Mouse (Mus musculus): Measurements from ENCODE around the gene Lrmda.

Gene Lrmda

GRCm38 (mm10) chr14:22600166-22600565, 580.7 kb downstream of the Lrmda start:
- no peak for DNase-seq

GRCm38 (mm10) chr14:22602308-22602707, 582.8 kb downstream of the Lrmda start:
- DNase-seq = no peak

GRCm38 (mm10) chr14:22608599-22608998, 589.1 kb downstream of the Lrmda start:
- DNase-seq = no peak

- DNase-seq = no peak
Measured at GRCm38 (mm10) chr14:22609261-22610245, 590.0 kb downstream of the Lrmda start.

- DNase-seq = no peak
Measured at GRCm38 (mm10) chr14:22611011-22611410, 591.5 kb downstream of the Lrmda start.

GRCm38 (mm10) chr14:22620191-22620590, 600.7 kb downstream of the Lrmda start:
- no peak for DNase-seq

- DNase-seq = no peak
Measured at GRCm38 (mm10) chr14:22621941-22622340, 602.4 kb downstream of the Lrmda start.

- DNase-seq = no peak
Measured at GRCm38 (mm10) chr14:22627105-22627829, 607.8 kb downstream of the Lrmda start.

- no peak for DNase-seq
Measured at GRCm38 (mm10) chr14:22630361-22630867, 610.9 kb downstream of the Lrmda start.

GRCm38 (mm10) chr14:22633612-22634011, 614.1 kb downstream of the Lrmda start:
- no peak for DNase-seq

GRCm38 (mm10) chr14:22643494-22643893, 624.0 kb downstream of the Lrmda start:
- no peak for DNase-seq

- no peak for DNase-seq
Measured at GRCm38 (mm10) chr14:22647879-22648611, 628.5 kb downstream of the Lrmda start.

- DNase-seq = peak; percentile 5
Measured at GRCm38 (mm10) chr14:22649411-22649911, 629.9 kb downstream of the Lrmda start.

- no peak for DNase-seq
Measured at GRCm38 (mm10) chr14:22649985-22650984, 630.8 kb downstream of the Lrmda start.

- DNase-seq = no peak
Measured at GRCm38 (mm10) chr14:22651131-22651952, 631.8 kb downstream of the Lrmda start.

- no peak for DNase-seq
Measured at GRCm38 (mm10) chr14:22662496-22662895, 643.0 kb downstream of the Lrmda start.

- DNase-seq = no peak
Measured at GRCm38 (mm10) chr14:22666437-22666836, 646.9 kb downstream of the Lrmda start.

GRCm38 (mm10) chr14:22668302-22668701, 648.8 kb downstream of the Lrmda start:
- DNase-seq = no peak

- no peak for DNase-seq
Measured at GRCm38 (mm10) chr14:22668711-22669110, 649.2 kb downstream of the Lrmda start.

GRCm38 (mm10) chr14:22673581-22673980, 654.1 kb downstream of the Lrmda start:
- DNase-seq = no peak

All from layer of hippocampus, adult 9-11 months (tissue).